Mouse (Mus musculus) myocyte (in vitro differentiated cells): Measurements from ENCODE around the gene H2afy2. TPM values are rescaled to one million over a fixed set of nuclear protein-coding genes. Genes with fewer than 3 reads are reported as not detected.
A peak's percentile ranks its signal among the peaks of the same experiment; 100 is the strongest.

Experiments used
- H3K27me3 ChIP-seq: one replicate; pipeline ENCODE4 v1.6.1; 2011; ENCODE audit not compliant: control insufficient read depth, insufficient read depth, insufficient read length
- H3K36me3 ChIP-seq: one replicate; pipeline ENCODE4 v1.6.1; 2011; ENCODE audit not compliant: control insufficient read depth, insufficient read depth
- H3K4me2 ChIP-seq: one replicate; pipeline ENCODE4 v1.6.1; 2011; ENCODE audit warnings: low read depth, control low read depth
- H3K4me3 ChIP-seq: one replicate; pipeline ENCODE4 v1.5.1; 2011; ENCODE audit warnings: mild to moderate bottlenecking, control low read depth, moderate library complexity
- H3K79me2 ChIP-seq: one replicate; pipeline ENCODE4 v1.6.1; 2011; ENCODE audit not compliant: control insufficient read depth, insufficient read depth
- H3ac ChIP-seq: one replicate; pipeline ENCODE4 v1.6.1; 2011; ENCODE audit not compliant: control insufficient read depth, insufficient read length
- CEBPB ChIP-seq: IDR thresholded peaks from 2 replicates; pipeline ENCODE4 v1.6.1; 2011; ENCODE audit warnings: mild to moderate bottlenecking, moderate library complexity; ENCODE audit not compliant: poor library complexity, insufficient read depth, severe bottlenecking
- E2F4 ChIP-seq: IDR thresholded peaks from one replicate; pipeline ENCODE4 v1.6.1; 2011; ENCODE audit warnings: mild to moderate bottlenecking, control low read depth, moderate library complexity; ENCODE audit not compliant: insufficient read depth
- MAX ChIP-seq: IDR thresholded peaks from one replicate; pipeline ENCODE4 v1.6.1; 2011; ENCODE audit warnings: low read depth, mild to moderate bottlenecking, control low read depth
- MYOD1 ChIP-seq, 3 experiments: IDR thresholded peaks; one replicate each; pipeline ENCODE4 v1.6.1; 2011; ENCODE audit warnings: control low read depth in 2 of 3, low read depth in 2 of 3, mild to moderate bottlenecking in 2 of 3, moderate library complexity in 1 of 3; ENCODE audit not compliant: insufficient read length in 2 of 3, control insufficient read depth in 1 of 3
- MYOG ChIP-seq, 3 experiments: IDR thresholded peaks; one replicate each; pipeline ENCODE4 v1.6.1; 2011; ENCODE audit warnings: control low read depth in 2 of 3, low read depth in 2 of 3, mild to moderate bottlenecking in 2 of 3; ENCODE audit not compliant: insufficient read length in 2 of 3, control insufficient read depth in 1 of 3, insufficient read depth in 1 of 3
- POLR2A ChIP-seq: IDR thresholded peaks from one replicate; pipeline ENCODE4 v1.6.1; 2011; ENCODE audit warnings: low read depth, mild to moderate bottlenecking, control low read depth, moderate library complexity; ENCODE audit not compliant: insufficient read length
- POLR2AphosphoS2 ChIP-seq: IDR thresholded peaks from one replicate; pipeline ENCODE4 v1.6.1; 2011; ENCODE audit warnings: low read depth, control low read depth; ENCODE audit not compliant: insufficient read length
- REST ChIP-seq: IDR thresholded peaks from one replicate; pipeline ENCODE4 v1.6.1; 2011; ENCODE audit warnings: mild to moderate bottlenecking, control low read depth, moderate library complexity; ENCODE audit not compliant: insufficient read depth, insufficient read length
- SRF ChIP-seq: IDR thresholded peaks from one replicate; pipeline ENCODE4 v1.6.1; 2011; ENCODE audit warnings: low read depth; ENCODE audit not compliant: control insufficient read depth, insufficient read length
- TCF12 ChIP-seq: IDR thresholded peaks from one replicate; pipeline ENCODE4 v1.6.1; 2011; ENCODE audit warnings: mild to moderate bottlenecking, control low read depth; ENCODE audit not compliant: poor library complexity, insufficient read depth, severe bottlenecking
- TCF3 ChIP-seq: IDR thresholded peaks from one replicate; pipeline ENCODE4 v1.6.1; 2011; ENCODE audit warnings: low read depth, control low read depth; ENCODE audit not compliant: insufficient read length
- USF1 ChIP-seq: IDR thresholded peaks from one replicate; pipeline ENCODE4 v1.6.1; 2011; ENCODE audit warnings: low read depth, mild to moderate bottlenecking, control low read depth, moderate library complexity
- polyA plus RNA-seq: library from polyadenylated mRNA; unstranded; fragments of >200 nt; fragmentation: generic; extraction: Trizol; gene quantifications from one replicate; pipeline ENCODE4 v1.2.1, GENCODE M21; 2012; ENCODE audit warnings: missing spikeins

Gene H2afy2
- polyA plus RNA-seq, 1 experiment = 4.5 TPM

GRCm38 (mm10) chr10:61741873-61742272 lies 42.1 kb downstream of the H2afy2 start:
- Histone ChIP-seq H3K4me2 (no peak overlapping the region), H3K36me3 (no peaks in the 10 kb centered on the region), H3K79me2 (no peaks in the 10 kb centered on the region), H3K27me3 (no peaks in the 10 kb centered on the region), H3ac (no peak overlapping the region), H3K4me3 (no peak overlapping the region)
- TF ChIP-seq SRF = no peak
- peak in 1 of 3 experiments; percentile 14 for TF ChIP-seq MYOD1 (IDR thresholded peaks at IDR 0.05; ENCODE audit: control insufficient read depth in 1 of 3, insufficient read length in 2 of 3, low read depth in 2 of 3)

GRCm38 (mm10) chr10:61741306-61741705 lies 42.6 kb downstream of the H2afy2 start:
- Histone ChIP-seq H3K27me3 (no peaks in the 10 kb centered on the region), H3K4me3 (no peak overlapping the region), H3K36me3 (no peaks in the 10 kb centered on the region), H3K4me2 (no peak overlapping the region), H3ac (no peak overlapping the region), H3K79me2 (no peaks in the 10 kb centered on the region)
- TF ChIP-seq MYOG (IDR thresholded peaks at IDR 0.05; ENCODE audit: control insufficient read depth in 1 of 3, insufficient read depth in 1 of 3, insufficient read length in 2 of 3, low read depth in 2 of 3) (no peak), POLR2AphosphoS2 (no peak), MAX (no peak), E2F4 (no peak)

GRCm38 (mm10) chr10:61738126-61738525 lies 45.8 kb downstream of the H2afy2 start:
- no peak overlapping the region for H3K4me2 ChIP-seq
- H3K36me3 ChIP-seq = no peaks in the 10 kb centered on the region
- no peak overlapping the region for H3K4me3 ChIP-seq
- H3ac ChIP-seq = no peak overlapping the region
- TF ChIP-seq POLR2AphosphoS2 (no peak), TCF12 (no peak), MYOD1 (IDR thresholded peaks at IDR 0.05; ENCODE audit: control insufficient read depth in 1 of 3, insufficient read length in 2 of 3, low read depth in 2 of 3) (no peak), SRF (no peak), MYOG (IDR thresholded peaks at IDR 0.05; ENCODE audit: control insufficient read depth in 1 of 3, insufficient read depth in 1 of 3, insufficient read length in 2 of 3, low read depth in 2 of 3) (no peak), USF1 (no peak), TCF3 (no peak)
- no peaks in the 10 kb centered on the region for H3K79me2 ChIP-seq
- no peaks in the 10 kb centered on the region for H3K27me3 ChIP-seq

- Histone ChIP-seq H3K36me3 (no peaks in the 10 kb centered on the region), H3ac (no peak overlapping the region), H3K27me3 (no peaks in the 10 kb centered on the region), H3K4me2 (no peak overlapping the region), H3K4me3 (no peak overlapping the region), H3K79me2 (no peaks in the 10 kb centered on the region)
- TF ChIP-seq MAX = no peak
- TF ChIP-seq SRF = no peak
- TF ChIP-seq MYOG (IDR thresholded peaks at IDR 0.05; ENCODE audit: control insufficient read depth in 1 of 3, insufficient read depth in 1 of 3, insufficient read length in 2 of 3, low read depth in 2 of 3) = peak in 2 of 3 experiments; percentile 49 to 86
- no peak for TF ChIP-seq POLR2AphosphoS2
- TF ChIP-seq CEBPB = no peak
- TF ChIP-seq MYOD1 (IDR thresholded peaks at IDR 0.05; ENCODE audit: control insufficient read depth in 1 of 3, insufficient read length in 2 of 3, low read depth in 2 of 3) = peak; percentile 62 to 90 (median 76)
- TF ChIP-seq USF1 = no peak
- peak; percentile 80 for TF ChIP-seq TCF12
- peak; percentile 47 for TF ChIP-seq TCF3
- no peak for TF ChIP-seq POLR2A
- no peak for TF ChIP-seq REST
- TF ChIP-seq E2F4 = no peak
Observed at GRCm38 (mm10) chr10:61737537-61737936, 46.4 kb downstream of the H2afy2 start.

GRCm38 (mm10) chr10:61736671-61737078 lies 47.3 kb downstream of the H2afy2 start:
- no peaks in the 10 kb centered on the region for H3K27me3 ChIP-seq
- H3K4me2 ChIP-seq = no peak overlapping the region
- no peak overlapping the region for H3K4me3 ChIP-seq
- H3K79me2 ChIP-seq = no peaks in the 10 kb centered on the region
- H3ac ChIP-seq = no peak overlapping the region
- TF ChIP-seq TCF3 (no peak), POLR2A (no peak), E2F4 (no peak), REST (no peak), MYOD1 (IDR thresholded peaks at IDR 0.05; ENCODE audit: control insufficient read depth in 1 of 3, insufficient read length in 2 of 3, low read depth in 2 of 3) (peak in 1 of 3 experiments; percentile 75), CEBPB (no peak), SRF (no peak), USF1 (no peak), MYOG (IDR thresholded peaks at IDR 0.05; ENCODE audit: control insufficient read depth in 1 of 3, insufficient read depth in 1 of 3, insufficient read length in 2 of 3, low read depth in 2 of 3) (peak in 1 of 3 experiments; percentile 43), MAX (no peak), TCF12 (no peak), POLR2AphosphoS2 (no peak)
- no peaks in the 10 kb centered on the region for H3K36me3 ChIP-seq
